Mouse (Mus musculus): ENCODE measurements around the gene Arhgap44. TPM values are rescaled to one million over a fixed set of nuclear protein-coding genes. Genes with fewer than 3 reads are reported as not detected.

Gene Arhgap44
- polyA plus RNA-seq, 1 experiment from 2014 or later, result 1.0 TPM

DNA sequence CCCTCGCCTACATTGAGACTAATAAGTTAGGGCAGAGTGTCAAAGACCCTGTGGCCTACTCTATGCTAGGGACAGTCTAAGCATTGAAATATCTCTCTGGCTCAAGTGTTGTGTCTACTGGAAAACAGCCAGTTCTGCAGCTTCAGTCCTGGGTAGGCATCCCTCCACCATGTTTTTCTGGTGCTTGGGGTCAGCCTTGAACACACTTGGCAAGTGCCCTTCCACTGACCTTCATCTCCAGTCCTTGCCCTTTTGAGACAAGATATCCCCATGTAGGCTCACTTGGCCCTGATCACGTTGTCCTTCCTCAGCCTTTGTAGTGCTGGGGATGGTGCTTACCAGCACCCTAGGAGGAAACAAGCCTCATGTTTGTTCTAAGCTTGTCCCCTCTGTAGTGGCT lies 174.2 kb downstream of the Arhgap44 start:
- Histone ChIP-seq H3K27ac (no peak overlapping the region), H3K9me3 (replicated peaks) (no peaks in the 10 kb centered on the region), H3K4me1 (no peaks in the 10 kb centered on the region), H3K4me3 (no peak overlapping the region), H3K27me3 (replicated peaks) (no peaks in the 10 kb centered on the region), H3K4me2 (no peak overlapping the region), H3K36me3 (peaks cover 96% of the 10 kb centered on the region), H3K9ac (no peak overlapping the region)
- ATAC-seq, result no peak
- WGBS (ENCODE audit: insufficient replicate concordance), result 68% methylated on average over 2 of the region's 2 CpGs

DNA sequence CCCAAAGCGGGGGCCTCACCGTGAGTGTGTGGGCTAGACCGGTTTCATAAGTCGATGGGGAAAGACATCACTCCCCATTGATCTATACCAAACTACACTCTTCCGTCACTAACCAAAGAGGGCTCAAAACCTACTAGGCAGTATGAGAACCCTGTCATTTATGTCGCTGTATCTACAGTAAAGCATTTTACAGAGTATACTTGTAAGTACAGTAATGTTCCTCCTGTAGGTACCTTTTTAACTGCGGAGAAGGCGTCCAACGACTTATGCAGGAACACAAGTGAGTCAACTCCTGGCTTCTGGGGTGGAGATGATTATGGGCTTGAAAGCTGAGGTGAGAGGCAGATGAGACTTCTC lies 183.3 kb downstream of the Arhgap44 start:
- 5% methylated on average over 9 of the region's 9 CpGs for WGBS (ENCODE audit: insufficient replicate concordance)
- H3K4me1 ChIP-seq, result peaks cover 25% of the 10 kb centered on the region
- no peaks in the 10 kb centered on the region for H3K9me3 ChIP-seq (replicated peaks)
- H3K27me3 ChIP-seq (replicated peaks), result peaks cover 13% of the 10 kb centered on the region
- peak overlapping the region; percentile 98 for H3K4me3 ChIP-seq
- peak overlapping the region; percentile 55 for H3K27ac ChIP-seq
- peak overlapping the region; percentile 88 for H3K9ac ChIP-seq
- peak overlapping the region; percentile 92 for H3K4me2 ChIP-seq
- peaks cover 36% of the 10 kb centered on the region for H3K36me3 ChIP-seq
- no peak for ATAC-seq

DNA sequence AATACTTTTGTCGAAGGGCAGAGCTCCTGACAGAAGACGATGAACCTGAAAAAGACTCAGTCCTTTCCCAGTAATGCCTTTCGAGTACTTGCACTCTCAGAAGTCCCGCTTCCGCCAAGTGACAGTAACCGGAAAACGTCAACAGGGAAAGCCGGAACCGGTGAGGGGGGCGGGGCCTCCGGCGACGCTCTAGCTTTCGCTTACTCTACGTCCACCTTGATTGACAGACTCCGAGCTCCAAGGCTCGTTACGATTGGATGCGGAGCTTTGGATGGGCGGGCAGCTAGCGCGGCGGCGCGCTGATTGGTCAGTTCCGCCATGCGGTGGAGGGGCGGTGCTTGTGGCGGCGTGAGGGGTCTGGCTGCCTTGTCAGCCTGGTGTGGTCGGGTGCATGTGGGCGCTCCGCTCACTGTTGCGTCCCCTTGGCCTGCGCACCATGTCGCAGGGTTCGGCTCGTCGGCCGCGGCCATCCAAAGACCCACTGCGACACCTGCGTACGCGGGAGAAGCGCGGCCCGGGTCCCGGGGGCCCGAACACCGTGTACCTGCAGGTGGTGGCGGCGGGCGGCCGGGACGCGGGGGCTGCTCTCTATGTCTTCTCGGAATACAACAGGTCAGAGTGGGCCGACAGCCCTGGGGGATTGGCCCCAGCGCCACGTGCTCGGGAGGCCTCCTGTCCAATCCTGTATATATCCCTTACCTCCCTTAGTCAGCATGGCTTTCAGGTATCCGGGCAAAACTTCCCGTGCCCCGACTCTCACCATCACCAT lies 183.9 kb downstream of the Arhgap44 start, which contains the start of gene Elac2:
Elac2 (plus strand) TSS at position 319 of the 769 bp plus-strand sequence.
- WGBS (ENCODE audit: insufficient replicate concordance), result 1% methylated on average over 65 of the region's 65 CpGs
- peak; percentile 99 for ATAC-seq
- H3K27ac ChIP-seq, result peak within 1 kb of the TSS; percentile 70
- H3K36me3 ChIP-seq, result peaks cover 30% of the 10 kb centered on the region
- H3K27me3 ChIP-seq (replicated peaks), result peaks cover 19% of the 10 kb centered on the region
- H3K4me3 ChIP-seq, result peak within 1 kb of the TSS; percentile 98
- H3K4me2 ChIP-seq, result peak within 1 kb of the TSS; percentile 92
- H3K9ac ChIP-seq, result peak within 1 kb of the TSS; percentile 88
- no peaks in the 10 kb centered on the region for H3K9me3 ChIP-seq (replicated peaks)
- peaks cover 25% of the 10 kb centered on the region for H3K4me1 ChIP-seq

DNA sequence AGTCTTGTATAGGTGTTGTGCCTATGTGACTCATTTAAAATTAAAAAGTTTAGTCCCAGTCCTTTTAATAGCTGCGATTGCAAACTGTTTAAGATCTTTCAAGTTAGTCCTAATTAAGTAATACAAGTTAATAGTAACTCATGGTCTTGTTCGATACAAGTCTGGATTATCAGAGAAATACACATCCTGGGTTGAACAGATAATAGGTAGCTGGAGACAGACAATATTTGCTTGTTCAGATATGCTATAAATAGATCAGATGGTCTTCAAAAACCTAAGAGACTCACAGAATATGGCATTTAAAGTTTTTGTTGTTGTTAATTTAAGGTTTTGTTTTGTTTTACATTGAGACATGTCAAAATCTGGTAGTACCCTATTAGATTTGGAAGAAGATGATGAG lies 190.3 kb downstream of the Arhgap44 start:
- Histone ChIP-seq H3K27me3 (replicated peaks) (peaks cover 49% of the 10 kb centered on the region), H3K4me3 (no peak overlapping the region), H3K4me2 (no peak overlapping the region), H3K36me3 (no peaks in the 10 kb centered on the region), H3K4me1 (peaks cover 16% of the 10 kb centered on the region), H3K9me3 (replicated peaks) (no peaks in the 10 kb centered on the region), H3K9ac (no peak overlapping the region), H3K27ac (no peak overlapping the region)
- 33% methylated on average over 2 of the region's 2 CpGs for WGBS (ENCODE audit: insufficient replicate concordance)
- ATAC-seq, result no peak; the same call in 1 of the 2 replicates

DNA sequence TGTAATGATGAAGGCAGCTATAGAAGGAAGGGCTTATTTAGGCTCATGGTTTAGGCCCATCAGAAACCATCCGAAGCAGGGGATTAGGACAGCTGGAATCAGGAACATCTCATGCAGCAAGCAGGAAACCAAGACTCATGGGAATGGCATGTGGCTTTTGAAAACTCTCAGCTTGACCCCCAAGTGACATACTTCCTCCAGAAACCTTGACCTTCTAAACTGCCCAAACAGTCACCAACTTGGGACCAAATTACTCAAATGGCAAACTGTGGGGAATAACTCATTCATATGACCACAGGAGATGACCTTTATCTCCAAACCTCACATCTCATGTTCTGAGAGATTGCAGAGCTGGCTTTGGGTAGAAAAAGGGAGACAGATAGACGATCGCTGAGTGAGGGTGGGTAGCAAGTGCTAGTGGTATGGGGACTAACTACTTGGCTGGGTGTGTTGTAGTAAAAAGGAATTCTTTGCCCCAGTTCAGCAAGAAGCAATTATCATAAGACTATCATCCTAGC lies 191.2 kb downstream of the Arhgap44 start:
- Histone ChIP-seq H3K27ac (no peak overlapping the region), H3K4me1 (peaks cover 16% of the 10 kb centered on the region), H3K9ac (no peak overlapping the region), H3K36me3 (no peaks in the 10 kb centered on the region), H3K4me3 (no peak overlapping the region), H3K9me3 (replicated peaks) (no peaks in the 10 kb centered on the region), H3K4me2 (no peak overlapping the region), H3K27me3 (replicated peaks) (peaks cover 56% of the 10 kb centered on the region)
- no peak for ATAC-seq
- 42% methylated on average over 3 of the region's 3 CpGs for WGBS (ENCODE audit: insufficient replicate concordance)

DNA sequence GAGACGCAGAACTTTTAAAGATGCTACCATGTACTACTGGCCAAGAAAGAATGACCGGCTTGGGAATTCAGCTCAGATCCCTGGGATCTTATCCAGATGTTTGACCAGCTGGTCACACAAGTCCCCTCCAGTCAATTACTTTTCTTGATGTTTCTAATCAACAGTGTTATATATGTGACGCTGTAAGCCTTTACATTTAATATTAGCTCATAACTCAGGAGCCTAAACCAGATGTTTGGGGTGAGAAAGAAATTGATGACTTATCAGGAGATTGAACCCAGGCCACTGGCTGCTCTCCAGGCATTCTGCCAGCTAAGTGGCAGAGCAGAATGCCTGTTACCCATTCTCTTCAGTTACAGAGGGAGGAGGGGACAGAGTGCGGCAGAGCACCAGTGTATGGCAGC lies 193.8 kb downstream of the Arhgap44 start:
- Histone ChIP-seq H3K4me1 (peaks cover 25% of the 10 kb centered on the region), H3K9ac (no peak overlapping the region), H3K27ac (no peak overlapping the region), H3K9me3 (replicated peaks) (no peaks in the 10 kb centered on the region), H3K4me3 (no peak overlapping the region), H3K4me2 (no peak overlapping the region), H3K36me3 (no peaks in the 10 kb centered on the region), H3K27me3 (replicated peaks) (peaks cover 38% of the 10 kb centered on the region)
- 58% methylated on average over 4 of the region's 4 CpGs for WGBS (ENCODE audit: insufficient replicate concordance)
- ATAC-seq, result no peak

DNA sequence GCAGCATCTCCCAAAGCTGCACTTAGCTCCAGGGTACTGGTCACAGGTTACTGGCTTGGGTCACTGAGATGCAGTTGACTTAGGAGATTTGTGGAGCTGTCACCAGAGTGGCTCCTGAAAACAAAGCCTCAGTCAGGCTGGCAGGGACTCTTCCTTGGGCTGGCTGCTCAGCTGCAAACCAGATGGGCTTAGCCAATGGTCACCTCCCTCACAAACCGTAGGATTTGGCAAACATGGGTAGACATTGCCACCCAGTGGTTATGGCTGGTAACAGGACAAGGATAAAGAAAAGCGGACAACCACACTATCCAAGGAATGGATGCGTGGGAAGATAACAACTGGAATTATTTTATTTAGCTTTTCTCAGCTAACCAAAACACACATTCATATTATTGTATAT lies 194.3 kb downstream of the Arhgap44 start:
- Histone ChIP-seq H3K9ac (no peak overlapping the region), H3K4me1 (peaks cover 29% of the 10 kb centered on the region), H3K4me2 (no peak overlapping the region), H3K27me3 (replicated peaks) (peaks cover 37% of the 10 kb centered on the region), H3K27ac (no peak overlapping the region), H3K9me3 (replicated peaks) (no peaks in the 10 kb centered on the region), H3K4me3 (no peak overlapping the region), H3K36me3 (no peaks in the 10 kb centered on the region)
- 8% methylated on average over 3 of the region's 3 CpGs for WGBS (ENCODE audit: insufficient replicate concordance)
- peak; percentile 63 for ATAC-seq

DNA sequence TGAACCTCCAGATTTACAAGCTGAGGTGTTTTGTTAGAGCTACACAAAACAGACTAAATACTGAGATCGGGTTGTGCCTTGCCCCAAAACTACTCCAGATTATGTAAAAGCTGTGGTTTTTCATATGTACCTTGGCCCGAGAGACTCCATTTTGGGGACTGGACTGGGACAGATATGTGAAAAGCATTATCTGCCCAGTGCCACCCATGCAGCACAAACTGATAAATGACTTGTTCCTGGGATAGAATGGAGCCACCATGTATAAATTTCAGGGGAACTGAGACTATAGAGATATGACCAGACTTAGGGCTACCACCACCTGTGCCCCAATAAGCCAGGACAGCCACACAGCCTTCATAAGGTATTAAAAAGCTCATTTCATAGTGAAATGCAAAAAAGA lies 200.1 kb downstream of the Arhgap44 start:
- 0 out of 2 replicates have a peak overlapping the region, but pooled peaks have one; percentile 17 for H3K4me2 ChIP-seq
- no peaks in the 10 kb centered on the region for H3K9me3 ChIP-seq (replicated peaks)
- peaks cover 33% of the 10 kb centered on the region for H3K4me1 ChIP-seq
- no peak overlapping the region for H3K4me3 ChIP-seq
- peaks cover 47% of the 10 kb centered on the region for H3K27me3 ChIP-seq (replicated peaks)
- peak overlapping the region; percentile 46; the same call in 1 of the 2 replicates for H3K27ac ChIP-seq
- H3K36me3 ChIP-seq, result no peaks in the 10 kb centered on the region
- no peak overlapping the region for H3K9ac ChIP-seq
- ATAC-seq, result peak; percentile 95
- 27% methylated on average over 2 of the region's 2 CpGs for WGBS (ENCODE audit: insufficient replicate concordance)

DNA sequence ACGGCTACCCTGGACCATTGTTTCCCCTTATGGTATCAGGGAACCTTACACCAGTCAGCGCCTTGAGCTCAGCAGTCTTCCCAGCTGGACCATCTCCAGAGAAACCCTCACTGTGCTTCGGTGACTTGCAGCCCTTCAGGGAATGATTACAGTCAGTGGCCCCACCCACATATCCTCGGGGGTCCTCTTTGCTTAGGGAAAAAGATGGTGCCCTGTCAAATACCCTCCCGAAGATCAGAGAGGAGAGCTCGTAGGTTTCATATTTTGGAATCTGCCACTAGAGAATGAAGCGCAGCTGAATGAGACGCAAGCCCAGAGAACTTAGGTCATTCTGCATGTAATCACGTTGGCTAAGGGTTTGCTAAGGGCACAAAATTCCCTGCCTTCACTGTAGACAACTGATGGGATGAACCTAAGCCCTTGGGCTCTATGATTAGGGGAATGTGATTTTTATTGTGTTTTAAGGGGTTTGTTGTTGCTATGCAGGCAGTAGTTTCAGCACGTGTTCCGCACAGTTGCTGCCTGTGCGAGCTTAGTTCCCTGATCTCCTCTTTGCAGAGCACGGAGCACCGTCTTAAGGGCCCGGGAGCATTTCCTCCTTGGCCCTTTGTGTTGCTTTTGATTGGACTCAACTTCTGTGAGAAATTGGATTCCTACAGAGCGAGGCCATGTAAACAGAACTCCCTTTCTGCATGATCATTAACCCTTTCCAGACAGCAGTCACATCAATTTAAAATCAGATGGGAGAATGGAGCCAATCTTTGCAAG lies 205.6 kb downstream of the Arhgap44 start:
- H3K4me3 ChIP-seq, result no peak overlapping the region
- H3K9me3 ChIP-seq (replicated peaks), result no peaks in the 10 kb centered on the region
- peaks cover 52% of the 10 kb centered on the region for H3K27me3 ChIP-seq (replicated peaks)
- no peak overlapping the region for H3K27ac ChIP-seq
- no peak overlapping the region for H3K9ac ChIP-seq
- 38% methylated on average over 16 of the region's 16 CpGs for WGBS (ENCODE audit: insufficient replicate concordance)
- peaks cover 24% of the 10 kb centered on the region for H3K4me1 ChIP-seq
- peak overlapping the region; percentile 19 for H3K4me2 ChIP-seq
- ATAC-seq, result no peak
- H3K36me3 ChIP-seq, result no peaks in the 10 kb centered on the region

Small RNA genes within 50 kb of the gene (microRNA-seq; reads per million reads assigned to microRNA genes)
- gene Gm25991, result not detected

Other genes with a start within 250 kb of the Arhgap44 start
- gene Elac2, start 183.9 kb downstream of the Arhgap44 start, polyA plus RNA-seq (2016; fragmentation: Nextera tagmentation; extraction: Ambion mirVana), result 34.9 and 37.9 TPM in 2 replicates
- not detected in 2 replicates for gene 1700086D15Rik, start 3.1 kb downstream of the Arhgap44 start, polyA plus RNA-seq (2016; fragmentation: Nextera tagmentation; extraction: Ambion mirVana)
- gene Myocd, start 107.0 kb upstream of the Arhgap44 start, polyA plus RNA-seq (2016; fragmentation: Nextera tagmentation; extraction: Ambion mirVana), result 0.16 and 0.27 TPM in 2 replicates

Measured in liver, embryonic 12.5 days (tissue).